Mouse (Mus musculus) liver, embryonic 14.5 days (tissue): Measurements from ENCODE around the gene Arhgap10. TPM values are rescaled to one million over a fixed set of nuclear protein-coding genes. Genes with fewer than 3 reads are reported as not detected.

Experiments used
- ATAC-seq: fragments of 200-750 bp; cut with Nextera tagmentation; 2 replicates; pipeline ENCODE4 v1.8.0; 2017; ENCODE audit warnings: moderate number of reproducible peaks, mild to moderate bottlenecking, moderate library complexity; ENCODE audit not compliant: insufficient read depth
- DNase-seq, 3 experiments: peaks; one replicate each; pipeline ENCODE4 v3.0.0-alpha.2; 2012 to 2013; ENCODE audit warnings: low read depth in 3 of 3, low spot score in 3 of 3
- H3K27ac ChIP-seq: fragments of 300-500 bp; sonication (generic); 2 replicates; pipeline ENCODE4 v1.5.1; 2014; ENCODE audit warnings: moderate library complexity, mild to moderate bottlenecking, control low read depth, inconsistent platforms
- H3K27me3 ChIP-seq: fragments of 300-500 bp; sonication (generic); 2 replicates; pipeline ENCODE4 v1.6.1; 2014; ENCODE audit warnings: mild to moderate bottlenecking, low read length, moderate library complexity; ENCODE audit not compliant: control insufficient read depth, insufficient read depth
- H3K36me3 ChIP-seq: fragments of 300-500 bp; sonication (generic); replicated peaks from 2 replicates; pipeline ENCODE4 v1.6.1; 2014; ENCODE audit warnings: low read depth; ENCODE audit not compliant: control insufficient read depth, insufficient read depth
- H3K4me1 ChIP-seq, 2 experiments: fragments of 200-500 bp in 1 of 2; fragments of 300-500 bp in 1 of 2; sonication (generic) in 1 of 2; replicated peaks; 2 replicates each; pipeline ENCODE4 v1.6.1; 2012 to 2014; ENCODE audit warnings: antibody characterized with exemption in 1 of 2, inconsistent platforms in 1 of 2, low read length in 1 of 2; ENCODE audit not compliant: control insufficient read depth in 2 of 2, insufficient read depth in 2 of 2
- H3K4me2 ChIP-seq: fragments of 300-500 bp; sonication (generic); 2 replicates; pipeline ENCODE4 v1.6.1; 2014; ENCODE audit warnings: low read depth, mild to moderate bottlenecking, control low read depth, moderate library complexity
- H3K4me3 ChIP-seq, 2 experiments: fragments of 200-500 bp in 1 of 2; fragments of 300-500 bp in 1 of 2; sonication (generic) in 1 of 2; 2 replicates each; pipeline ENCODE4 v1.5.1; 2012 to 2014; ENCODE audit warnings: low read depth in 2 of 2, low read length in 2 of 2, mild to moderate bottlenecking in 2 of 2, control low read depth in 1 of 2, inconsistent platforms in 1 of 2, moderate library complexity in 1 of 2; ENCODE audit not compliant: insufficient read depth in 1 of 2
- H3K9ac ChIP-seq: fragments of 300-500 bp; sonication (generic); replicated peaks from 2 replicates; pipeline ENCODE4 v1.6.1; 2014; ENCODE audit warnings: mild to moderate bottlenecking, control low read depth, moderate library complexity
- H3K9me3 ChIP-seq: fragments of 300-500 bp; sonication (generic); 2 replicates; pipeline ENCODE4 v1.6.1; 2016; ENCODE audit warnings: low read length, mixed read lengths; ENCODE audit not compliant: control insufficient read depth
- CTCF ChIP-seq: IDR thresholded peaks from 2 replicates; pipeline ENCODE4 v1.5.1; 2016; ENCODE audit warnings: antibody characterized with exemption, low read depth, control low read depth
- EP300 ChIP-seq: IDR thresholded peaks from 2 replicates; pipeline ENCODE4 v1.6.1; 2016; ENCODE audit warnings: antibody characterized with exemption, low read depth
- WGBS: fragments of 180-500 bp; shearing (Covaris S2); extraction: QIAGEN DNeasy Blood & Tissue Kit; methylation state at CpG from one replicate; pipeline ENCODE4 v1.1.7; 2014; ENCODE audit not compliant: insufficient replicate concordance; 5-methylcytosine and 5-hydroxymethylcytosine counted together
- polyA plus RNA-seq, 2 experiments: library from polyadenylated mRNA; depleted of rRNA in 1 of 2; stranded (reverse) in 1 of 2; unstranded in 1 of 2; fragments of >200 nt; fragmentation: Nextera tagmentation in 1 of 2; extraction: Ambion mirVana in 1 of 2; gene quantifications; 2 replicates each; pipeline versions ENCODE4 v1.2.1 to v1.2.3; 2012 to 2014

The Arhgap10 gene
- polyA plus RNA-seq, 2 experiments, result 4.6 TPM

DNA sequence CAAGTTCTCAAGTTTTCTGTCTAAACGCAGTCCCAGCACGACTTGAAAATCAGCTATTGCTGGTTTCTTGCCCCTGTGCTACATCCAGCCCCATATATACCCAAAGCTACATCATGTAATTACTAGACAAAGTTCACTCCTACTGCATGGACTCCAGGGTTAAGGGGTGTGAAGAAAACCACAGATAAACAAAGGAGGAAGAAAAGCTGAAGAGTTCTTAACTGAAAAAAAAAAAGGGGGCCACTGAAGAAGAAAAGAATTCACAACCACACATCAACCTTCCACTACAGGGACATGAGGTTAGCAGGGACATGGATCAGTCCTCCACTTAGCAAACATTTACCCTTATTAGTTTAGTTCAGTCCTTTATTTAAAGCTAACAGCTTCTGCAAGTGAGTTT, 141.8 kb downstream of the Arhgap10 start:
- no peaks in the 10 kb centered on the region for H3K36me3 ChIP-seq
- TF ChIP-seq CTCF (no peak), EP300 (no peak)
- no peaks in the 10 kb centered on the region for H3K9me3 ChIP-seq
- no peak overlapping the region for H3K27ac ChIP-seq
- DNase-seq (no peak), ATAC-seq (no peak)
- H3K27me3 ChIP-seq, result no peaks in the 10 kb centered on the region
- no peak overlapping the region for H3K4me2 ChIP-seq
- no peaks in the 10 kb centered on the region for H3K4me1 ChIP-seq
- no peak overlapping the region for H3K9ac ChIP-seq
- no peak overlapping the region for H3K4me3 ChIP-seq
- WGBS, result 80% methylated on average over 2 of the region's 2 CpGs

DNA sequence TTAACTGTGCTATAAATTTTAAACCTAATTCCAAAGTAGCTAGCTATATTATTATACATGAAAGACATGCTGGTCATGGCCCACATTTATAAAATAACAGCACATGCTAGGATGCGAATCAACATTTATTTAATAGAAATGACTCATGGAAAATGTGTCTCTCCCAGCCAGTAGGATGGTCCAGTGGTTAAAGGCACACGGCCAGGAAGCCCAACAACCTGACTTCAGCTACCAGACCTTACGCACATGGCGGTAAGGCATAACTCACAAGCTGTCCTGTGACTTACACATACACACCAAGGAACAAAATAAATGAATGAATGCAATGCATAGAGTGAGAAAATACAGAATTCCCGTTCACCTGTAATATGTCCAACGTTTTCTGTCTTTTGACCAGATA, 146.7 kb downstream of the Arhgap10 start:
- H3K27me3 ChIP-seq, result no peaks in the 10 kb centered on the region
- H3K9ac ChIP-seq, result no peak overlapping the region
- DNase-seq (no peak), ATAC-seq (no peak)
- 78% methylated on average over 6 of the region's 6 CpGs for WGBS
- TF ChIP-seq EP300 (no peak), CTCF (no peak)
- no peak overlapping the region for H3K27ac ChIP-seq
- H3K4me1 ChIP-seq, result no peaks in the 10 kb centered on the region
- H3K9me3 ChIP-seq, result no peaks in the 10 kb centered on the region
- no peaks in the 10 kb centered on the region for H3K36me3 ChIP-seq
- no peak overlapping the region for H3K4me3 ChIP-seq
- H3K4me2 ChIP-seq, result no peak overlapping the region

DNA sequence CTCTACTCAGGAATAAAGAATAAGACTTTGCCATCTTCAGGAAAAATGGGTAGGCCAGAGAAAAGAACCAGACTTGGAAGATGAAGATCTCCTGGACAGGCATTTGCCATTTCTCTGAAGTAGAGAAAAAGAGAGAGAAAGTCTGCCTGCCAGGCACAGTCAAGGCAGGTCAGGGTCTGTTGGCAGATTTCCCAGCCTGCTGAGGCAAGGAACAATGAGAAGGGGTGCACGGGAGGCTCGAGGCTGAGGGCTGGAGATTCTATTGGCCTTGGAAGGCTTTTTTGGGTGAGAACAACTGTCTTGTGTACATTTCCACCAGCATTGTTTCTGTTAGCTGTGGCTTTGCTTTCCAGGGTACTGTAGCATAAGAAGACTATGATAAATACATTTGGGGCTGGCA, 147.4 kb downstream of the Arhgap10 start:
- H3K4me3 ChIP-seq, result no peak overlapping the region
- no peak overlapping the region for H3K27ac ChIP-seq
- no peak for DNase-seq
- no peak for ATAC-seq
- no peak overlapping the region for H3K4me2 ChIP-seq
- H3K9ac ChIP-seq, result no peak overlapping the region
- no peaks in the 10 kb centered on the region for H3K27me3 ChIP-seq
- no peaks in the 10 kb centered on the region for H3K9me3 ChIP-seq
- no peaks in the 10 kb centered on the region for H3K36me3 ChIP-seq
- H3K4me1 ChIP-seq, result no peaks in the 10 kb centered on the region
- WGBS, result 52% methylated on average over 2 of the region's 2 CpGs
- no peak for TF ChIP-seq CTCF
- no peak for TF ChIP-seq EP300

DNA sequence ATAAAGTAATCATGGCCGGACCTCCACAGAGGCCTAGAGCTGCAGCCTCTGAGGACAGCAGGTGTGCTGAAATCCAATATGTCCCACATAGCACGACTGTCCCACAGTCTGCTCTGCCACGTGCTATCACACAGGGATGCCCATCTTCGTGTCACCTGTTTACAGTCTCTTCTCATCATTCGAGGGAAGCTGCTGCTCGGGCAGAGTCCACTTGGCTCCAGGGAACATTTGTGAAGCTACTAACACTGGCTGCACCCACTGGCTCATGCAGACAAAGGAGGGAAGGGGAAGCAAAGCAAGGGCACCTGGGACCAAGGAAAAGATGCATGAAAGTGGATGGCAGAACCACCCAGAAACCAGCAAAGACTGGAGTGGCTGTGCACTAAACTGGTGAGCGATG, 148.1 kb downstream of the Arhgap10 start:
- no peak for ATAC-seq
- Histone ChIP-seq H3K27ac (no peak overlapping the region), H3K4me1 (no peaks in the 10 kb centered on the region), H3K9ac (no peak overlapping the region), H3K9me3 (no peaks in the 10 kb centered on the region), H3K4me3 (no peak overlapping the region), H3K27me3 (no peaks in the 10 kb centered on the region), H3K36me3 (no peaks in the 10 kb centered on the region), H3K4me2 (no peak overlapping the region)
- no peak for DNase-seq
- WGBS, result 75% methylated on average over 7 of the region's 7 CpGs
- TF ChIP-seq EP300 (no peak), CTCF (no peak)

DNA sequence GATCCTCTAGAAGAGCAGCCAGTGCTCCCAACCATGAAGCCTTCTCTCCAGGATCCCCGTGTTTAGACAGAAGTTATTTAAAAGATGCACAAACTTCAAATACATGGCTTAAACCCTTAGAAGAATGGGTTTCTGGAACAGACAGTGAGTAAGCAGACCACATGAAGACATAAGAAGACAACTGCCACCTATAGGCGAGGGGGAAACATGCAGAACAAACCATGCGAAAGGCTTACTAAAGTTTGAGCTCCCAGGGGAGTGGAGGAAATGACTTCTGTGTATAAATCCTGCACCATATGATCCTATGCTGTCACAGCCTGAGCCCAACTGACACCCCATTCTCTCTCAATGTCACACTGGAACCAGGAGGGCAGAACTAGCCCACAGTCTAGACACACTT, 150.7 kb downstream of the Arhgap10 start:
- Histone ChIP-seq H3K9ac (no peak overlapping the region), H3K27me3 (no peaks in the 10 kb centered on the region), H3K4me2 (no peak overlapping the region), H3K4me3 (no peak overlapping the region), H3K9me3 (no peaks in the 10 kb centered on the region), H3K4me1 (no peaks in the 10 kb centered on the region), H3K36me3 (no peaks in the 10 kb centered on the region), H3K27ac (no peak overlapping the region)
- WGBS, result 52% methylated on average over 3 of the region's 3 CpGs
- DNase-seq, result no peak
- ATAC-seq, result no peak
- TF ChIP-seq CTCF, result peak; percentile 33; the same call in 1 of the 2 replicates
- no peak for TF ChIP-seq EP300

DNA sequence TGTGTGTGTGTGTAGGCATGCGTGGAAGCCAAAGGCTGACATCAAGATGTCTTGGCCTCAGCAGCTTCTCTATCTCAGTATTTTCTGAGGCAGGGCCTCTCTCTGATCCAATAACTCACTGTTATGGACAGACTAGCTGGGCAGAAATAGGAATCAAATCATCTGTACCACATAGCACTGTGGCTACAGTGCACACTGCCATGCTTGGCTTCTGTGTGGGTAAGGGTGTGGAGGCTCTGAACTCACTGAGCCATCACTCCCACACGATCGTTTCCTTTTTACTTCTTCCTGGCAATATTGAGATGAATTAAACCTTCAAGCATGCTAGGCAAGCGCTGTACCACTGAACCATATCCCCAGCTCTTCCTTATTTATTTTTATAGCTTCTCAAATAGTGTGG, 151.3 kb downstream of the Arhgap10 start:
- TF ChIP-seq CTCF, result no peak
- no peak for TF ChIP-seq EP300
- Histone ChIP-seq H3K27me3 (no peaks in the 10 kb centered on the region), H3K4me3 (no peak overlapping the region), H3K4me2 (no peak overlapping the region), H3K9ac (no peak overlapping the region), H3K9me3 (no peaks in the 10 kb centered on the region), H3K4me1 (no peaks in the 10 kb centered on the region), H3K36me3 (no peaks in the 10 kb centered on the region), H3K27ac (no peak overlapping the region)
- ATAC-seq (no peak), DNase-seq (no peak)
- 73% methylated on average over 4 of the region's 4 CpGs for WGBS
